Mouse (Mus musculus) urinary bladder, adult 18-20 months (tissue): Measurements from ENCODE around the gene Rtn4ip1.
"Not testable (repeated sequence)": the region's sequence is repeated elsewhere in the genome, so short reads cannot be mapped to it uniquely, and the experiment has no call there.

Experiments used
- DNase-seq, 2 experiments: peaks; one replicate each; pipeline ENCODE4 v3.0.0; 2022; ENCODE audit warnings: low spot score in 2 of 2, mixed read lengths in 2 of 2

Gene Rtn4ip1

DNA sequence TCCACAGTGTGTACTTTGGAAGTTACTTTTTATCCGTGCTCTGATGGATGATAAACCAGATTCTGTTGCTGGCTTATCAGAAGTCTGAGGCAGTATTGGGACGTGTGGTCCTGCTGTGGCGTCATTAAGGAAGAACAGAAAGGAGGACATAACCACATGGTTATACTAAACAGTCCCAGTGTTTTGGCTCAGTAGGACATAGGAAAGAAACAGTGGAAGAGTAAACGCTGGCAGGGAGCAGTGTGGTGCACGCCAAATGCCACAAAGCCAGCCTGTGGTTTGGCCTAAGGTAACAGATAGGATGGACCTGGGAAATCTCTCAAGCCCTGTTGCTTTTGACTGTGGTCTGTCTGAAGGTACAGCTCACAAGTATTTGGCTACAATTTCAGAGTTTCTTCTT is 27.0 kb downstream of the Rtn4ip1 start:
- no peak for DNase-seq

DNA sequence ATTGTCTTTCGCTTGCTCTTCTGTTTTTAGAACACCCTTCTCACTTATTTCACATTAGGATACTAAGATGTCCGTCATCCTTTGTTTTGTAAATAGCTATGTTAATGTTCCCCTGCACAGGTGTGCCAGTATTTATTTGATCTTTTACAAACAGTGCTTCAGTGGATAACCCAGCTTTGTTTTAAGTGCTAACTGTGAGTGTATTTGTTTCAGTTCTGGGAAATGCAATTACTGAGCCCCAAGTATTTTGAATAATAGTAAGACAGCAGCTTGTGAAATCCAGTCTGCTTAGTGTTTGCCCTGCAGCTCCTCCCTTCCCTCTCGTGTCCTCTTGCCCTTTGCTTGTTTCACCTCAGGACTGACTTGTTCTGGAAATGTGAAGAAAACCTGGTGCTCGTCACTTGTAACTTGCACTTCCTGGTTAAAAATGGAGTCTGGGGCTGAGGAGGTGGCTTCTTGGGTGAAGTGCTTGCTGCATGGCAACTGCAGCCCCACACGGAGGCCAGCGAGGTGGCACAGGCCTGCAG is 37.6 kb downstream of the Rtn4ip1 start:
- no peak for DNase-seq

DNA sequence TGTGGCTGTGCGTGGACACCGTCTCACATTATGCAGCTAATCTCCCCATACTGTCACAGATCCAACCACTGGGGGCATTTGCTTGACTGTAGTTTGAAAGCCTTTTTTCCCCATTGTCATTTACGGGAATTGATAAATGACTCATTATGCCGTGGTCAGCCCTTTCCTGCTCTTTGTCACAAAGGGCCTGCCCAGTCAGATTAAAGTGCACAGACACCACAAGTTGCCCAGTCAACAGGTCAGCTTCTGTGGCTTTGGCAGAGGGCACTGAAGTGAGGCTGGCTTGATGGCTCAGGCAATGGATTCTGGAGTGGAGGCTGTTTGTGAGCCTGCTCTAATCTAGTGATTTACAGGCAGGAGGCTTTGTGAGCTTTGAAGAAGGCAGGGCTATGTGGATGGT is 42.1 kb downstream of the Rtn4ip1 start:
- no peak for DNase-seq

DNA sequence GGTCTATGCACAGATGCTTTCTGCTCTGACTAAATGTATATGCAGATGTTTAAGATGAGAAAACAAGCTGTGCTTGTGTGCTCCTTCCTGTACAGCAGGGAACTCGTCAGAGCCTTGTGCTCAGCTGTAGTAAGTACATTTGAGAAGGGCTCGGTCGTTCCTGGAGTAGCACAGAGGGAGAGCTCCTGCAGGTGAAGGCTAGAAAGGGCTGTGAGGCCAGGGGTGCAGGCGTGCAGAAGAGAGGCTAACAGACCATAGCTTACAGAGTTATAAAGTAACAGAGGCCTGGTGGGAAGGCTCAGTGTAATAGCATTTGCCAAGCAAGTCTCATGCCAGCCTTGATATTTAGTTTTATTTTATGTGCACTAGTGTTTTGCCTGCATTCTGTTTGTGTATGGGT is 43.8 kb downstream of the Rtn4ip1 start:
- DNase-seq = no peak

GRCm38 (mm10) chr10:43953942-43954341 is 52.3 kb downstream of the Rtn4ip1 start:
- no peak for DNase-seq

DNA sequence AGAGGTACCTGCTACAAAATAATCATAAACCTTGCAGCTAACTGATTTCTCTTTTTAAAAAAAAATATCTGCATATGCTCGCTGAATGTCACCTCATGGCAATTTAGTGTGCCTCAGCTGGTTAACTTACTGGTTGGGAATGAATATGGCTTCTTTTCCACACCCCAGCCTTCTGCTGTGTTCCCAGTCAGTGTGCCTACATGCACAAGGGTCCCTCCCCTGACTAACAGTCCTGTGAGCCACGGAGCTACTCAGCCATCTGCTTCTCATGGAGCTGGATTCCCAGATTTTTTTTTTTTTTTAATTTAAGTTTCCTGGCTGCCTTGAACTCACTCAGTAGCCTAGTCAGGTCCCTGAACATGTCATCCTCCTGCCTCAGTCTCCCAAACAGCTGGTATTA is 63.3 kb downstream of the Rtn4ip1 start:
- no peak for DNase-seq

- DNase-seq = no peak
Measured at GRCm38 (mm10) chr10:43973244-43973643, 71.6 kb downstream of the Rtn4ip1 start.

GRCm38 (mm10) chr10:43977353-43977752 is 75.7 kb downstream of the Rtn4ip1 start:
- DNase-seq = no peak

DNA sequence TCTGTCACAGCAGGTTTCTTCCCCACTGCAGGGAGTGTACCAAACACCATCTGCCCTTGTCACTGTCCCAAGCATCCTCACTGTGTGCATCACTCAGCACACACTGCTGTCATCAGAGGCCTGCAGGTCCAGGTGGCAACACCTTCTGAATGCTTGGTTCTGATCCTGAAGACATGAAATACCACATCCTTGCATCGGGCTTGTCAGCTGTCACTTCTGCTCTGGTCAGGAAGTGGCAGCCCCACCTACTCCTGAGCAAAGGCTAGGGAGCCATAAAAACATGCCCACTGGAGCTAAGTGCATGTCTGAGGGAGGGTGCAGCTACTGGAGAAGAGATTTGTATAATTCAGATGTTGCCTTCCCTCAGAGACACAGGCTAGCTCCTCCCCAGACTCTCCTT is 78.5 kb downstream of the Rtn4ip1 start:
- no peak for DNase-seq

DNA sequence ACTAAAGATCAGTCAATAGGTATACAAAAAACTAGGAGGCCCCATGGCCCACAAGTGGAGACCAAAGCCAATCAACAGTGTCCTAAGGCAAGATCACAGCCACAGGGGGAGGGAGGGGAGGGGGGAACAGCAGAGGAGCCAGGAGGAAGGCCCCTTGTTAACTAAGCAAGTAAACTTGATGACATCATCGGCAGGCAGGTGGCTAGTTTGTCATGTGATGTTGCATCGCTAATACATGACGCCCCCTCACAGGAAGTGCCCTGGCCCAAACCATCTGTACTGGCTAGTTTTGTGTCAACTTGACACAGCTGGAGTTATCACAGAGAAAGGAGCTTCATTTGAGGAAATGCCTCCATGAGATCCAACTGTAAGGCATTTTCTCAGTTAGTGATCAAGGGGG is 79.1 kb downstream of the Rtn4ip1 start:
- DNase-seq = not testable (repeated sequence)

DNA sequence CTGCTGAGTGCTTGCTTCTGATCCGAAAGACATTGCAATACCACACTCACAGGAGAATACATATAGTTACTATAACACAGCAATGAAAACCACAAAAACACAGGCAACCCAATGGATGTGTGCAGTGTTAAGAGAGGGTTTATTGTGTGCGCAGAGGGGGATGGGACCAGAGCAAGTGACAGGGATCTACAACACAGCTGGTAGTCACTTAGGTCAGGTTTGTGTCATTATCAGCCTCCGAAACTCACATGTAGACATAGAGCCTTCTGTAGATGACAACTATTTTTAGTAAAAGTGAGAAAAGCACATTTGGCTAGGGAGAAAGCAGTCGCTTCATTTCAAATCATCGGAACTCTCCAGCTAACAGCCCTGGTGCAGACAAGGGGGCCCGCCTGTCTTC is 80.9 kb downstream of the Rtn4ip1 start:
- DNase-seq = no peak

DNA sequence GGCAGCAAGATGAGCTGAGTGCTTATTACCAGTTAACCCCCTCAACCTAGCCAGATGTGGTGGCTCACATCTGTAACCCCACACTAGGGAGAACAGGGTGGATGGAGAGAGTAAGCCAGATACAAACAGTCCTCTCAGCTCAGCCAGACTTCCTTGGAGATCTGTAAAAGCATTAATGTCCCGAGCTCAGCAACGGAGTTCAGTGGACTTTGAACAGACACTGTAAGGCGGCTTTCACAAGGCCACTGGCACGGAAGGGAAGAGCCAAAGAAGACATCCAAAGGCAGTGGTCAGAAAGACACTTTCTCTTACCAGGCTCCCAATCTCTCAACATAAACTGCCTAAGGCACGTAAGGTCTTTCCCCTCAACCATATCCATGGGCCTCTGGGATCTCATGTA is 81.6 kb downstream of the Rtn4ip1 start:
- DNase-seq = no peak

DNA sequence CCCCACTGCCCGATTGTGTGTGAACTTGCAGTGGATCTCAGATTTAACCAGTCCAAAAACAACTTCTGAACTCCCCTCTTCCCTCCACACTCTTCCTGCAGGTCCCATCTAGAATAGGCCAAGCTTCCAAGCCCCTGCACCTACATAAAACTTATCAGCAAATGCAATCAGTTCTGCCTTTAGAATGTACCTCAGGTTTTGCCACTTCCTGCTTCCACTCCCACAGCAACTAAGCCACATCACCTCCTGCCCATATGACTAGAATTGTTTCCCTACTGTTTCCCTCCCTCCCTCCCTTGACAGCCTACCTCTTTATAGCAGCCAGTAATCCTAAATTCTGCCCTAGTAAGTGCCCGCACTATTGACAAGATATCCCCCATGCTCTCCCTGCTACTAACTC is 82.3 kb downstream of the Rtn4ip1 start:
- no peak for DNase-seq

- no peak for DNase-seq
Measured at GRCm38 (mm10) chr10:43991268-43991667, 89.7 kb downstream of the Rtn4ip1 start.

GRCm38 (mm10) chr10:43992506-43992905 is 90.9 kb downstream of the Rtn4ip1 start:
- no peak for DNase-seq

- no peak for DNase-seq
Measured at GRCm38 (mm10) chr10:43993198-43993597, 91.6 kb downstream of the Rtn4ip1 start.

DNA sequence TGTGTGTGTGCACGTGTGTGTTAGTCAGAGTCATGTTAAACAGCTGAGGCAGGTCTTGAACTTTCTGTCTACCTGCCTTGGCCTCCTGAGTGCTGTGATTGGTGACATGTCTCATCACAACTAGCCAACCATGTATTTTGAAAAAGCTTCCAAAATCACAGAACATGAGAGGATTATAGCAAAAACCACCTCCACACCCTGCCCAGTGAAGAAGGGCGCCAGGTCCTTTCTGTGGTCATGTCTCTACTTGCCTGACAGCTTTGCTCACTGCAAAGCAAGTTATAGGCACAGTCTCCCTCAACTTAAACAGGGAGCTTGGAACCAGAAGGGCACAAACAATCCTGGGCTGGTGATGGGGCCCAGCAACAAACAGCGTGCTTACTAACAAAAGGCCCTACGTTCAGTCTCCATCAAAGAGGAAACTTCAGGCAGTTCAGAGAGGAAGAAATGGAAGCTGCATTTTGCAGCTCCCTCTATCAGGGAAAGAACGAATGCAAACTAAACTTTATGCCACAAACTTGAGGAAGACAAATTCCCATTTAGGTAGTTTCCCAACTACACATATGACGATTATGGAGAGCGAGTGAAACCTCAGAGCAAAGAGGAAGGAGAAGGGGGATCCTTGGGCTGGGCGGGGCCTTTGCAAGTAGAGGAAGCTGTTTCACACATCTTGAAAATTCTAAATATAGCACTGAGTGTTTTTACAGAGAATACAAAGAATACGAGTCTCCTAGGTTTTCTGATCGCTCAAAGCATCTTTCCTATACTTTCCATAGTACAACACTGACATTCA is 94.4 kb downstream of the Rtn4ip1 start:
- DNase-seq = no peak

DNA sequence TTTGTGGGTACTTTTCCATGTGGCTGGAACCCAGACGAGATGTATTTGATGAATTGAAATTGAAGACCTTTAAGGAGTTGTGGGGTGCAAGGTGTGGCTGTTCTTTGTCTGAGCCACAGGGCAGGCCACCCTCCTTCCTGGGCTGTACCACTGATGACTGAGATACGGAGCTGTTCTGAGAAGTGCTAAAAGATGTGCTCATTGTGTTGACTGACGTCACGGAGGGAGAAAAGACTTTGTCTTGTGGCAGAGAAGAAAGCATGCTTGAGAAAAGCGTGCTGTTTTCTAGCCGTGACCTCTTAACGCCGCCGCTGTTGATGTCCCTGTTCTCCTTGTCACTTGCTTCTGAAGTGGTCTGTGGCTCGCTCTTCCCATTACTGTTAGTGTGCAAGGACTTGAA is 95.7 kb downstream of the Rtn4ip1 start:
- no peak for DNase-seq

- no peak for DNase-seq
Measured at GRCm38 (mm10) chr10:43998023-43998422, 96.4 kb downstream of the Rtn4ip1 start.

DNA sequence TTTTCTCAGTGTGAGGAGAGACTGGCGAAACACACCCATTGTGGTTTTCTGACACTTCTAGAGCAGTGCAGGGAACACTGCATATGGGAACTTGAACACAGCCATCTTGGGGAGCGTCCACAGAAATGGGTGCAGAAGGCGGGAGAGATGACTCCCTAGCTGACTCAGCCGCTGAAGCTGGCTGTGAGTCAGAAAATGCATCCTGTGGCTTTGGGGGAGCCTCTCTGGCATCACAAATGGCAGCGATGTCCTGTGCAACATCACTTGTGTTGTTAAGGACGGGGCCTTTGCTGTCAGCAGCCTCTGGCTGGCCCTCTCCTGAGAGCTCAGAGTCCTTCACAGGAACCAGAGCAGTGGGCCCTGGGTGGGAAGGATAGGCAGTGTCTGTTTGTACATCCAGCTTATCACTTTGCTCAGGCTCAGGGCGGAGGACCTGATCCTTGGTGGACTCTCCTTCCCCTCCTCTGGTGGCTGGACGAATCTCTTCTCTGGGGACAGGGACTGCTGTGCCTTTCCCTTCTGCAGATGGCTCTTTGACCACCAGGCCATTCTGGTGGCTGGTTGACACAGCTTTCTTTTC is 97.0 kb downstream of the Rtn4ip1 start:
- DNase-seq = no peak

DNA sequence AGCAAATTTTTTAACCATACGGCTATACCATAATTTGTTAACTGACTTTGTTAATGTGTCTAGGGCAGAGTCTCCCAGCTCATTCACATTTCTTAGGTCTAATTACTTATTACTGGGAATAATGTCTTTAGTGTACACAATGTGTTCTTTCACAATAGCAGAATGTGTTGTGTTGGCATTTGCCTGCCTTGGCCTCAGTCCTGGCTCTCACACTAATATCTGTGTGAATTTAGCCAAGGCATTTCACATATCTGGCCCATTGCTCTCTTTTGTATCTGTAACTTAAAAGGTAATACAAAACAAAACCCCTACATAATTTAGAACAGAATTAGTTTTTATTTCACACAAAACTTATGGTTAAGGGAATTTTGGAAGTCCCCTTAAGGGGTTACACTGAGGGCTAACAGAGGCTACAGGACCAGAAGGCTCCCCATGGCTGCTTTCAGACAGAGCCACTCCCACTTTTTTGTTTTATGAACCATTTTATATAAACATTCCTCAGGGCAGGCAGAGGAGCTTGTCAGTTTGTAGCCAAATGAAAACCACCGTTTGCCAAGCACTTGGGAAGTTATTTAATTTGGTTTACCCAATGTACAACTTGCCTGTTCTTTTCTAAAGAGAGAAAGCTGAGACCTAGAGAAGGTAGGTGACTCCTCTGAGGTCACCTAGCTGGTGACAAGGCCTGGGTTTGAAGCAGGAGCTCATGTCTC is 98.7 kb downstream of the Rtn4ip1 start:
- DNase-seq = no peak

GRCm38 (mm10) chr10:44002004-44002940 is 100.7 kb downstream of the Rtn4ip1 start:
- no peak for DNase-seq
